Mouse (Mus musculus) olfactory bulb, adult 2 months (tissue): Measurements from ENCODE around the gene Fbln2.

Experiments used
- CTCF ChIP-seq: fragments of 200-500 bp; IDR thresholded peaks from 2 replicates; pipeline ENCODE4 v1.5.1; 2012; ENCODE audit warnings: low read depth, mild to moderate bottlenecking, low read length, moderate library complexity; ENCODE audit not compliant: insufficient read depth
- POLR2A ChIP-seq: fragments of 200-500 bp; IDR thresholded peaks from 2 replicates; pipeline ENCODE4 v1.6.1; 2012; ENCODE audit warnings: mild to moderate bottlenecking, low read depth, low read length, moderate library complexity; ENCODE audit not compliant: insufficient read depth

- no peak for TF ChIP-seq CTCF
- no peak for TF ChIP-seq POLR2A
Measured at GRCm38 (mm10) chr6:91266647-91267046, 54.4 kb downstream of the Fbln2 start.
